Mouse (Mus musculus) ES-Bruce4 (cell line): ENCODE results near the gene Col6a6.

Experiments
- CTCF ChIP-seq: IDR thresholded peaks from one replicate; pipeline ENCODE4 v1.8.1; 2011; ENCODE audit warnings: low read depth, low read length
- POLR2A ChIP-seq: IDR thresholded peaks from one replicate; pipeline ENCODE4 v1.8.1; 2011; ENCODE audit warnings: low read length; ENCODE audit not compliant: insufficient read depth

- TF ChIP-seq CTCF, result no peak
- TF ChIP-seq POLR2A, result no peak
These were observed 39.8 kb downstream of the Col6a6 start for GRCm38 (mm10) chr9:105788203-105788602.
